Mouse (Mus musculus) spleen, adult 2 months (tissue): ENCODE data around the gene Scamp3. TPM values are rescaled to one million over a fixed set of nuclear protein-coding genes. Genes with fewer than 3 reads are reported as not detected.

Source experiments
- DNase-seq, 2 experiments: peaks; one replicate each; pipeline versions ENCODE4 v3.0.0 to v3.0.0-alpha.2; 2012 to 2021; ENCODE audit warnings: low spot score in 2 of 2, low read depth in 1 of 2
- H3K27ac ChIP-seq: fragments of 200-500 bp; 2 replicates; pipeline ENCODE4 v1.5.1; 2012; ENCODE audit warnings: low read length, inconsistent platforms; ENCODE audit not compliant: insufficient read depth
- H3K27me3 ChIP-seq: fragments of 200-500 bp; 2 replicates; pipeline ENCODE4 v1.6.1; 2012; ENCODE audit warnings: mild to moderate bottlenecking, moderate library complexity, low read length, inconsistent platforms; ENCODE audit not compliant: control insufficient read depth, insufficient read depth
- H3K36me3 ChIP-seq: fragments of 200-500 bp; 2 replicates; pipeline ENCODE4 v1.6.1; 2012; ENCODE audit warnings: mild to moderate bottlenecking, low read length, inconsistent platforms; ENCODE audit not compliant: control insufficient read depth, insufficient read depth
- H3K4me1 ChIP-seq: fragments of 200-500 bp; 2 replicates; pipeline ENCODE4 v1.6.1; 2011; ENCODE audit warnings: inconsistent platforms; ENCODE audit not compliant: control insufficient read depth, insufficient read depth, insufficient read length
- H3K4me3 ChIP-seq: fragments of 200-500 bp; 2 replicates; pipeline ENCODE4 v1.5.1; 2011; ENCODE audit warnings: mild to moderate bottlenecking, inconsistent platforms; ENCODE audit not compliant: insufficient read depth, insufficient read length; ENCODE audit errors: extremely low read depth
- CTCF ChIP-seq: fragments of 200-500 bp; IDR thresholded peaks from 2 replicates; pipeline ENCODE4 v1.5.1; 2011; ENCODE audit warnings: mild to moderate bottlenecking, inconsistent platforms; ENCODE audit not compliant: insufficient read depth, insufficient read length, insufficient replicate concordance; ENCODE audit errors: extremely low read depth
- POLR2A ChIP-seq: fragments of 200-500 bp; IDR thresholded peaks from 2 replicates; pipeline ENCODE4 v1.6.1; 2011; ENCODE audit warnings: low read depth, low read length, inconsistent platforms
- WGBS: fragments of 180-500 bp; shearing (Covaris S2); methylation state at CpG from one replicate; pipeline ENCODE4 v1.1.7; 2018; 5-methylcytosine and 5-hydroxymethylcytosine counted together
- polyA plus RNA-seq: library from polyadenylated mRNA; depleted of rRNA; stranded (reverse); fragments of >200 nt; gene quantifications from 2 replicates; pipeline ENCODE4 v1.2.3, GENCODE M21; 2012

Scamp3 gene
- polyA plus RNA-seq, 1 experiment: 120 TPM

GRCm38 (mm10) chr3:89208075-89208657 is 30.9 kb downstream of the Scamp3 start:
- TF ChIP-seq CTCF (no peak), POLR2A (no peak)
- H3K36me3 ChIP-seq: peaks cover 39% of the 10 kb centered on the region
- 76% methylated on average over 13 of the region's 13 CpGs for WGBS
- no peak overlapping the region for H3K27ac ChIP-seq
- no peaks in the 10 kb centered on the region for H3K27me3 ChIP-seq
- H3K4me3 ChIP-seq: no peak overlapping the region
- H3K4me1 ChIP-seq: peaks cover 3% of the 10 kb centered on the region; the same call in 1 of the 2 replicates
- DNase-seq: no peak

- H3K27ac ChIP-seq: no peak overlapping the region
- TF ChIP-seq CTCF (no peak), POLR2A (no peak)
- H3K36me3 ChIP-seq: peaks cover 39% of the 10 kb centered on the region
- WGBS: 92% methylated on average over 6 of the region's 6 CpGs
- H3K4me1 ChIP-seq: no peaks in the 10 kb centered on the region
- no peak for DNase-seq
- no peak overlapping the region for H3K4me3 ChIP-seq
- no peaks in the 10 kb centered on the region for H3K27me3 ChIP-seq
These were observed 31.5 kb downstream of the Scamp3 start for GRCm38 (mm10) chr3:89208736-89209135.

- H3K27ac ChIP-seq: peak overlapping the region; percentile 17; the same call in 1 of the 2 replicates
- DNase-seq: no peak
- peaks cover 31% of the 10 kb centered on the region for H3K36me3 ChIP-seq
These were observed 32.5 kb downstream of the Scamp3 start for GRCm38 (mm10) chr3:89209731-89210130.

GRCm38 (mm10) chr3:89210162-89210561 is 32.9 kb downstream of the Scamp3 start:
- Histone ChIP-seq H3K27me3 (no peaks in the 10 kb centered on the region), H3K27ac (0 out of 2 replicates have a peak overlapping the region, but pooled peaks have one; percentile 17), H3K4me1 (peaks cover 2% of the 10 kb centered on the region; the same call in 1 of the 2 replicates), H3K4me3 (no peak overlapping the region), H3K36me3 (peaks cover 31% of the 10 kb centered on the region)
- TF ChIP-seq POLR2A (no peak), CTCF (no peak)
- WGBS: 71% methylated on average over 13 of the region's 13 CpGs
- no peak for DNase-seq

More at GRCm38 (mm10) chr3:89209731-89210130, 32.5 kb downstream of the Scamp3 start:
- Histone ChIP-seq H3K27me3 (no peaks in the 10 kb centered on the region), H3K4me3 (no peak overlapping the region), H3K4me1 (no peaks in the 10 kb centered on the region)
- 93% methylated on average over 7 of the region's 7 CpGs for WGBS
- TF ChIP-seq CTCF (no peak), POLR2A (no peak)

- no peaks in the 10 kb centered on the region for H3K27me3 ChIP-seq
- peaks cover 5% of the 10 kb centered on the region; the same call in 1 of the 2 replicates for H3K4me1 ChIP-seq
These were observed 33.5 kb downstream of the Scamp3 start for GRCm38 (mm10) chr3:89210731-89211130.

GRCm38 (mm10) chr3:89213803-89214530 is 36.7 kb downstream of the Scamp3 start:
- TF ChIP-seq POLR2A (peak; percentile 21; the same call in 1 of the 2 replicates), CTCF (no peak)
- peak overlapping the region; percentile 77 for H3K27ac ChIP-seq
- peaks cover 5% of the 10 kb centered on the region; the same call in 1 of the 2 replicates for H3K4me1 ChIP-seq
- WGBS: 0% methylated on average over 69 of the region's 69 CpGs
- peaks cover 6% of the 10 kb centered on the region for H3K36me3 ChIP-seq
- H3K4me3 ChIP-seq: peak overlapping the region; percentile 90
- no peaks in the 10 kb centered on the region for H3K27me3 ChIP-seq
- DNase-seq: peak; percentile 89 to 91

More at GRCm38 (mm10) chr3:89210731-89211130, 33.5 kb downstream of the Scamp3 start:
- Histone ChIP-seq H3K4me3 (no peak overlapping the region), H3K27ac (no peak overlapping the region), H3K36me3 (peaks cover 30% of the 10 kb centered on the region)
- WGBS: 71% methylated on average over 7 of the region's 7 CpGs
- TF ChIP-seq CTCF: no peak
- no peak for TF ChIP-seq POLR2A
- no peak for DNase-seq
